In the genomic region with DNA sequence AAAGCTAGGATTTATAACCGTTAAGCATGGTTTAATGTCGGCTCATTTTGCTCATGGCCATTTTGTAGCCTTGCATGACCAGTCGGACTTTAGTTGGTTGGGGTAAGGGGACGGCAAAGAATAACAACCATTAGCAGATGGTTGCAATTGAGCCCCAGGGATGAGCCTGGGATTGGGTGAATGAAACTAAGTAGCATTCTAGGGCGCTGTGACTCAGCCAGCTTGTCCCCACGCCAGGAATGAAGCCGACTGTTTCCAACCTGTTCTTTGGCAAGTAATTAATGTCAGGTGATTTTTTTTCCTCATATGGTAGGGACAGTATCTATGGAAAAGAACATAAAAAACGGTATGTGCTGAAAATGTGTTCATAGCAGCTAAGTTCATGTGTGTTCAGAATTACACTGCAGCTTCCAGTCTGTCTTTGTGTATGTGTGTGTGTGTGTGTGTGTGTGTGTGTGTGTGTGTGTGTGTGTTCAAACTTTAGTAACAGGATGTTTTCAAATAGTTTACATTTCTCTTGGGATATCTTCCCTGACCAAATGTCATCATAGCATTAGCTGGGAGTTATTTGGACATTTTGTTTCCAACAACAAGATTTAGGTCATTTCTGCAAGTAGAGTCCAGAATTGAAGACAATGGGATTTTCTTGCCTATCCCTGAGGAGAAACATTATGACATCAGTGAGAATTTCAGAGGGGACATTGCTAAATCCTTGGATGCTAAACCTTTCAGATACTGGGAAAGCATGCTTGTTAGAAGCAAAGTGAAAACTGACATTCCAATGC, we compare ENCODE assay signal across 7 mouse cellular contexts.
DNase-seq lines count a peak whose midpoint lies in the region; TF ChIP-seq lines count a peak whose summit lies in the region.

No protein-coding gene starts in this region.

- TF ChIP-seq POLR2A in brain, embryonic 14.5 days (IDR thresholded peaks at IDR 0.05; ENCODE audit: borderline replicate concordance, extremely low read depth, insufficient read depth, insufficient read length, poor library complexity, severe bottlenecking) = no peak

- intact Hi-C loops in left cerebral cortex, postnatal 25 days (cut with DNase I) = no loop called here
- intact Hi-C loops in heart, postnatal 36 days (cut with DNase I) = loop anchor here (5.0 kb wide), 2 partner anchors 72 to 193 kb away; a partner anchor contains a TSS

- no peak for TF ChIP-seq CTCF in brain, embryonic 14.5 days (IDR thresholded peaks at IDR 0.05; ENCODE audit: borderline replicate concordance, extremely low read depth, insufficient read depth, insufficient read length)

- DNase-seq in left cerebral cortex, postnatal 25 days (ENCODE audit: low spot score in 2 of 2) = peak; percentile 9 to 12
- no peak for DNase-seq in left cerebral cortex, adult 11 months (ENCODE audit: low spot score)
- peak; percentile 36 for DNase-seq in brain, embryonic 14.5 days (ENCODE audit: low read depth)
- DNase-seq in cerebellum, postnatal 36 days = peak; percentile 76 to 80
- DNase-seq in heart, postnatal 36 days = peak; percentile 55 to 68
- DNase-seq in urinary bladder, postnatal 25 days (ENCODE audit: low spot score) = no peak
- DNase-seq in thymus, postnatal 10 days (ENCODE audit: low spot score in 2 of 2) = no peak

Comparison
In these comparisons a context has a peak if more than half of its experiments do, and no peak if none do; other contexts are left out.
1. DNase-seq: peak in left cerebral cortex, postnatal 25 days (2 of 2), brain, embryonic 14.5 days (single experiment), cerebellum, postnatal 36 days (2 of 2) and heart, postnatal 36 days (2 of 2); none in left cerebral cortex, adult 11 months (single experiment), urinary bladder, postnatal 25 days (single experiment) and thymus, postnatal 10 days (0 of 2).